Mouse (Mus musculus) left cerebral cortex, adult 11 months (tissue): ENCODE measurements at regions not wholly inside any gene's neighbourhood (a gene's known extent, or its start where the extent isn't known, plus 50 kb on each side); places are given as distances from the start of the nearest gene placed in this dataset.

ENCODE experiments used
- DNase-seq: peaks from one replicate; pipeline ENCODE4 v3.0.0; 2022; ENCODE audit warnings: low spot score

GRCm38 (mm10) chr6:143622161-143622560 lies 455.1 kb downstream of the Etnk1 start:
- DNase-seq, result no peak

GRCm38 (mm10) chr6:143624901-143625300 lies 457.9 kb downstream of the Etnk1 start:
- DNase-seq, result no peak

GRCm38 (mm10) chr6:143631581-143631980 lies 464.6 kb downstream of the Etnk1 start:
- DNase-seq, result no peak

- no peak for DNase-seq
Observed at GRCm38 (mm10) chr6:143633710-143634109, 466.7 kb downstream of the Etnk1 start.

- DNase-seq, result no peak
Observed at GRCm38 (mm10) chr6:143634334-143634733, 467.3 kb downstream of the Etnk1 start.

GRCm38 (mm10) chr6:143635043-143635442 lies 468.0 kb downstream of the Etnk1 start:
- DNase-seq, result no peak

- DNase-seq, result no peak
Observed at GRCm38 (mm10) chr6:143640652-143641051, 473.6 kb downstream of the Etnk1 start.

- no peak for DNase-seq
Observed at GRCm38 (mm10) chr6:143642052-143642451, 475.0 kb downstream of the Etnk1 start.

GRCm38 (mm10) chr6:143645989-143646388 lies 479.0 kb downstream of the Etnk1 start:
- DNase-seq, result no peak

- DNase-seq, result no peak
Observed at GRCm38 (mm10) chr6:143648501-143648900, 481.5 kb downstream of the Etnk1 start.

GRCm38 (mm10) chr6:143656576-143656975 lies 489.6 kb downstream of the Etnk1 start:
- no peak for DNase-seq

- DNase-seq, result no peak
Observed at GRCm38 (mm10) chr6:143660837-143661236, 493.8 kb downstream of the Etnk1 start.

- no peak for DNase-seq
Observed at GRCm38 (mm10) chr6:143663306-143663705, 496.3 kb downstream of the Etnk1 start.

GRCm38 (mm10) chr6:143665374-143665773 lies 498.4 kb downstream of the Etnk1 start:
- no peak for DNase-seq

- DNase-seq, result no peak
Observed at GRCm38 (mm10) chr6:143668551-143668950, 501.5 kb downstream of the Etnk1 start.

GRCm38 (mm10) chr6:143669446-143670130 lies 502.6 kb downstream of the Etnk1 start:
- no peak for DNase-seq

- no peak for DNase-seq
Observed at GRCm38 (mm10) chr6:143690131-143690530, 523.1 kb downstream of the Etnk1 start.

- no peak for DNase-seq
Observed at GRCm38 (mm10) chr6:143690866-143691265, 523.8 kb downstream of the Etnk1 start.

- DNase-seq, result no peak
Observed at GRCm38 (mm10) chr6:143697997-143698396, 531.0 kb downstream of the Etnk1 start.

- DNase-seq, result no peak
Observed at GRCm38 (mm10) chr6:143703984-143704383, 537.0 kb downstream of the Etnk1 start.

GRCm38 (mm10) chr6:143706451-143706850 lies 539.4 kb downstream of the Etnk1 start:
- DNase-seq, result no peak

GRCm38 (mm10) chr6:143714461-143714860 lies 547.4 kb downstream of the Etnk1 start:
- no peak for DNase-seq

GRCm38 (mm10) chr6:143750074-143750473 lies 583.1 kb downstream of the Etnk1 start:
- no peak for DNase-seq
